Mouse (Mus musculus) lung, postnatal 10 days (tissue): Measurements from ENCODE around the gene Plscr1.

ENCODE experiments used
- DNase-seq: peaks from one replicate; pipeline ENCODE4 v3.0.0; 2021

Plscr1 gene

DNA sequence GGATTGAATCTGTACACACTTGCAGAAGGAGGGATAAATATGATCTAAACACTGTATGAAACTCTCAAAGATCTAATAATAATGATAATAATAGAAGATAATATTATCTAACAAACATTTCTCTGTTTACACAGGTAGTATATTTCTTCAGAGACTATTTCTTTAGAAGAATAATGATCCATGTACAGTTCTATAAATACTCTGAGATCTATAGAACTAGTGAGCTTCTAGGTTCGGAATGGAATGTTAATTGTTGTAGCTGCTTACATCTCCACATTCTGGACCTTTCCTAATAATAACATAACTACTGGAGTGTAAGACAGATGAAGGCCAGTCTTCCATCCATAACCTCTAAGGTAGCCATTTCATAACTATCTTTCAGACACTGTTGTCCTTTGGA is 59.5 kb downstream of the Plscr1 start, which contains the start of gene 1700057G04Rik:
Gene 1700057G04Rik, plus strand, starts transcription at position 301 of the 400 bp plus-strand sequence.
- DNase-seq = no peak

DNA sequence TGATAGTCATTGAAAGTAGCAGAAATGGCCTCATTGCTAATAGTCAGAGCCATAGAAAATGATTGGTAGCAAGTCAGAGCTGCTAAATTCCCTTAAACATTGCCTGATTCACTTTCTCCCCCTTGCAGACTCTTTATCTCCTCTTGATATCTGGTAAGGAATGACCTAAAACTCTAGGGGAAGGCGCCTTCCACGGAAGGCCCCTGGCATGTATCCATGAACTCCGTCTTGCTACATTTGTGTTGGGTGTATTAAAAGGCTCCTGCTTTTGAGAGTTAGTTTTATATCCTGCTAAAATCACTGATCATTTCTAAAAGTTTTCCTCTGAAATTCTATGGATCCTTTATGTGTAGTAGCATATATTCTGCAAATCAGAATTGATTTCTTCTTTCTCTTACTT is 67.2 kb downstream of the Plscr1 start:
- no peak for DNase-seq
